Mouse (Mus musculus) neural tube, embryonic 15.5 days (tissue): ENCODE results near the gene Pbxip1. TPM values are rescaled to one million over a fixed set of nuclear protein-coding genes. Genes with fewer than 3 reads are reported as not detected.

Experiments
- ATAC-seq: fragments of 200-750 bp; cut with Nextera tagmentation; 2 replicates; pipeline ENCODE4 v1.8.0; 2017; ENCODE audit warnings: mild to moderate bottlenecking, moderate TSS enrichment, moderate library complexity; ENCODE audit not compliant: low FRiP score
- H3K27ac ChIP-seq: fragments of 300-500 bp; sonication (generic); replicated peaks from 2 replicates; pipeline ENCODE4 v1.5.1; 2015; ENCODE audit warnings: mild to moderate bottlenecking, inconsistent platforms
- H3K27me3 ChIP-seq: fragments of 300-500 bp; sonication (generic); replicated peaks from 2 replicates; pipeline ENCODE4 v1.6.1; 2015; ENCODE audit warnings: inconsistent platforms
- H3K36me3 ChIP-seq: fragments of 300-500 bp; sonication (generic); 2 replicates; pipeline ENCODE4 v1.6.1; 2015; ENCODE audit warnings: inconsistent platforms
- H3K4me1 ChIP-seq: fragments of 300-500 bp; sonication (generic); 2 replicates; pipeline ENCODE4 v1.6.1; 2015; ENCODE audit warnings: inconsistent platforms
- H3K4me2 ChIP-seq: fragments of 300-500 bp; sonication (generic); 2 replicates; pipeline ENCODE4 v1.6.1; 2015; ENCODE audit warnings: inconsistent platforms, mild to moderate bottlenecking, moderate library complexity
- H3K4me3 ChIP-seq: fragments of 300-500 bp; sonication (generic); replicated peaks from 2 replicates; pipeline ENCODE4 v1.5.1; 2015; ENCODE audit warnings: mild to moderate bottlenecking, inconsistent platforms
- H3K9ac ChIP-seq: fragments of 300-500 bp; sonication (generic); replicated peaks from 2 replicates; pipeline ENCODE4 v1.6.1; 2015; ENCODE audit warnings: mild to moderate bottlenecking, inconsistent platforms
- H3K9me3 ChIP-seq: fragments of 300-500 bp; sonication (generic); replicated peaks from 2 replicates; pipeline ENCODE4 v1.6.1; 2016; ENCODE audit warnings: inconsistent platforms
- WGBS: fragments of 180-500 bp; shearing (Covaris S2); methylation state at CpG from one replicate; pipeline ENCODE4 v1.1.7; 2015; ENCODE audit warnings: mixed read lengths; 5-methylcytosine and 5-hydroxymethylcytosine counted together
- polyA plus RNA-seq: library from polyadenylated mRNA; unstranded; fragments of >200 nt; fragmentation: Nextera tagmentation; extraction: Ambion mirVana; gene quantifications from 2 replicates; pipeline ENCODE4 v1.2.1, GENCODE M21; 2015

The Pbxip1 gene
- polyA plus RNA-seq, 1 experiment from 2014 or later: 16.1 TPM

DNA sequence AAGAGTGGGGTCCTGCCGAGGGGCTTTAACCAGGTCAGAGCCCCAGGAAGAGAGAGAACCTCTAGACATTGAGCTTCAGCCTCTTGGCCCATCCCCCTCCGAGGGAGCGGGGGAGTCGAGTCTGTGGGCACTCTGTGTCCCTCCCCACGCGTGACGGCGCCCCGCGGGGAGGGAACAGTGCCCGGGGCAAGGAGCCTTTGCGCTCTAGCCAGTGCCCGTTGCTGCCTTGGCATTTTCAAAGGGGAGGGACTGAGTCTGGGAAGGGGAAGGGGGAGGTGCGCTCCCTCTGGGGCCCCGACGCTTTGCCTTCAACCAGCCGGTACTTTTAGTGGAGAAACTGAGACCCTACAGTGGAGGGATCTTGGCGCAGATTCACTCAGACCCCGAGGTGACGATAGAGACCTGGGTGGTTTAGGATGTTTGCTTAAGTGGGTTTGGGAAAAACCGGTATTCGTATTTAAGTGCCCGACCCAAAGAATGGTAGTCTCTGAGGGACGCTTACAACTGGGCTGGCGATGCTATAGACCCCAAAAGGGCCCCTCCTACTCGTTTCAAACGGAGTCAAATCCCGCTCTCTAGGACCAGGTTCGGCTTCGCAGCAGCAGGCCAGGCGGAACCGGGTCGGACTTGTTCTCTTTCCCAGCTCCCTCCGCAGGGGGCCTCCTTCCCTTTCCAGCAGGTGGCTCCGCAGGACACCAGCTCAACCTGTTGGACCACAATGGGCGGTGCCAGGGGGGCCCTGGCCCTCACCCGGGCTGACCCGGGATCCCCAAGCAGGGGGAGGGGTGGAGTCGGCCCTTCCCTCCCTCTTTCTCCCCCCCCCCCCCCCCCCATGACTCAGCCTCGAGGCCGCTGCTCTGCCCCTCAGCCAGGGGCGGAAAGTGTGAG, 42.3 kb upstream of the Pbxip1 start, which contains the start of gene Zbtb7b:
Gene Zbtb7b, minus strand, starts transcription at position 771 of the 888 bp plus-strand sequence.
- H3K4me1 ChIP-seq: peaks cover 65% of the 10 kb centered on the region
- no peaks in the 10 kb centered on the region; the same call in 1 of the 2 replicates for H3K36me3 ChIP-seq

DNA sequence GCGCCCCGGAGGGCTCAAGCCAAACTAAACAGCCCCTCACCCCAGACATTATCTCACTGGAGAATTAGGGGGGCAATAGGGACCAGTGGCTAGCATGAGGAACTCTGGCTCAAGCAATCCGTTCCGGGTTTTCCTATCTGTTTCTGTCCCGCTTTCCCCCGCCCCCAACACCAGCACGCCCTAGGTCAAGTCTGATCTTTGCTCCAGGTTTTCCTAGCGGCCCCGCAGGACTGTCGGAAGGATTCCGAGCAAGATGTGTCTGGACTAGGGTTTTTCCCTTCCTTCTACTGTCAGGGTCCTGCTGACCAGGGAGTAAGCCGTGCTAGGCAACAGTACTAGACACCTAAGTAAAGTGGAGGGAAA, 41.6 kb upstream of the Pbxip1 start:
- WGBS: 0% methylated on average over 12 of the region's 12 CpGs
- Histone ChIP-seq H3K27me3 (peaks cover 30% of the 10 kb centered on the region), H3K36me3 (no peaks in the 10 kb centered on the region; the same call in 1 of the 2 replicates), H3K4me2 (peak overlapping the region; percentile 97), H3K9ac (peak overlapping the region; percentile 36; the same call in 1 of the 2 replicates), H3K9me3 (no peaks in the 10 kb centered on the region), H3K27ac (peak overlapping the region; percentile 78), H3K4me3 (peak overlapping the region; percentile 48), H3K4me1 (peaks cover 65% of the 10 kb centered on the region)
- ATAC-seq: no peak

More for the DNA sequence above, 42.3 kb upstream of the Pbxip1 start, which contains the start of gene Zbtb7b:
- Histone ChIP-seq H3K4me2 (peak within 1 kb of the TSS; percentile 97), H3K27ac (peak within 1 kb of the TSS; percentile 78), H3K9me3 (no peaks in the 10 kb centered on the region), H3K27me3 (peaks cover 30% of the 10 kb centered on the region), H3K4me3 (peak within 1 kb of the TSS; percentile 48), H3K9ac (peak within 1 kb of the TSS; percentile 47)
- ATAC-seq: peak; percentile 40
- WGBS: under 1% methylated on average over 39 of the region's 42 CpGs

DNA sequence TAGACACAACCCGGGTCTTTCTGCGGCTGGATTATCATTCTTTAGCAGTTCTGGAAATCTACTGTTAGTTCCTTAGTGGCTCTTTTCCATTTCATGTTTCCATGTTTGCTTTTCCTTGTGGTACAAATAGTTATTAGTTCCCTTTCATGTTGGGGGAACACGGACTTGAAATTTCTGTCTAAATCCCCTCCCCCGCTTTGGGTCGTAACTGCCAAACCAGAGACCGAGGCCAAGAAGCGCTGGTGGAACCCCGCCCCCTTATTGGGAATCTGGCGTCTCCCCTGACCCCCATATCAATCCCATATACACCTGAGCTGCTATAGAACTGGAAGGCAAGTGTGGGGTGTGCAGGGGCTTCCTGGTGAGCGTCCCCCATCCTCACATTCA, 41.1 kb upstream of the Pbxip1 start:
- Histone ChIP-seq H3K9ac (peak overlapping the region; percentile 47; the same call in 1 of the 2 replicates), H3K4me3 (peak overlapping the region; percentile 48), H3K9me3 (no peaks in the 10 kb centered on the region), H3K4me2 (peak overlapping the region; percentile 97), H3K36me3 (peaks cover 2% of the 10 kb centered on the region; the same call in 1 of the 2 replicates), H3K4me1 (peaks cover 60% of the 10 kb centered on the region), H3K27ac (peak overlapping the region; percentile 78), H3K27me3 (peaks cover 30% of the 10 kb centered on the region)
- ATAC-seq: no peak
- 3% methylated on average over 10 of the region's 10 CpGs for WGBS

DNA sequence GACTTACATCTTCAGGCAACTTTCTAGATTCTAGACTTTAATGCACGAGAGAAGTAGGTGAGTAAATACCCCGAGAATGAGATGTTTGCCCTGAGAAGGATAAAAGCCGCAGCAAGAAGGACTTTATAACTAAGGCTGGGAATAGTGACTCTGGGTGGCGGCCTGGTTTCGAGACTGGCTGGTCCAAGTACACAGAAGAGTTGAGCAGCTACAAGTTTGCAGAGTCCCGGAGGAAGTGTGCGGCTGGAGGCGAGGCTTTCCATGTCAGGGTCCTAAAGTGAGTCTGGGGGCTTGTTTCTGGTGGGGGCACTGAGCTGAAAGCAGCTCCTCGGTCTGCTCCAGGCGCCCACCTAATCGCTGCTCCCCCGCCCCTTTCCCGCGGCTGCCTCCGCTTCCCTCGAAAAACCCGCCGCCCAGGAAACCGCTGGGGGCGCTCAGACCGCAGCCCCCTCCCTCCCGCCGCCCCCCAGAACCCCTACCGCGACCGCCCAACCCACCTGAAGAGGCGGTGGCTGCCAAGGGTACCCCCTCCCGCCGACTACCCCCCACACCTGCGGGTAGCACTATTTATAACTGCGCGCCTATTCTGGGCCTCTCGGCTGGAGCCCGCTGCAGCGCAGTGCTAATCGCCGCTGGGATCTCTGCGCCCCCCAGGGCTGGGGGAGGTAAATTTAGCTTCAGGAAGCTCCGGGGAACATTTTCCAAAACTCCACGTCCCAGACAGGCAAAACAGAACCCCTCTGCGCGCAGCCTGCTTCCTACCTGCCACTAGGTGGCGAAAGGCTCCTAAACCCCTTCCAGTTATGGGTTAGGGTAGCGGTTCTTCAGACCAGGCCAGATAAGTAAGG, 40.5 kb upstream of the Pbxip1 start:
- no peaks in the 10 kb centered on the region for H3K9me3 ChIP-seq
- peak overlapping the region; percentile 47 for H3K9ac ChIP-seq
- ATAC-seq: no peak
- H3K4me1 ChIP-seq: peaks cover 56% of the 10 kb centered on the region
- H3K27ac ChIP-seq: no peak overlapping the region
- H3K4me2 ChIP-seq: peak overlapping the region; percentile 97
- under 1% methylated on average over 44 of the region's 44 CpGs for WGBS
- H3K36me3 ChIP-seq: peaks cover 4% of the 10 kb centered on the region
- peaks cover 30% of the 10 kb centered on the region for H3K27me3 ChIP-seq
- H3K4me3 ChIP-seq: peak overlapping the region; percentile 48

DNA sequence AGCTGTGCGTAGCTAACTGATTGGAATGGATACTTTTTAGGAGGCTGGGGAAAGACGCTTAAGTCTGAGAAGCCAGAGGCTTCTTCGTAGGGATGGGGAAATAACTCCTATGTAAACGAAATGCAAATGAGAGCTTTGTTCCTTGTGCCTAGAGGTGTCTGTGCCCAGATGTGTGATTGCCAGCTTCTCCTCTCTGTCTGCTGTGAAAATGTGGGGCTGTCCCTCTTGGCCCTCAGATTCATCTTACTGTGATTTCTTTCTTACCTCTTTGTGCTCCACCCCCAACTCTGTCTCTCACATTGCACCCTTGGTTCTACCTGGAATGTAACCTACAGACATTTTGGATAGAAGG, 39.9 kb upstream of the Pbxip1 start:
- peaks cover 50% of the 10 kb centered on the region for H3K4me1 ChIP-seq
- WGBS: under 1% methylated on average over 4 of the region's 4 CpGs
- H3K27ac ChIP-seq: no peak overlapping the region
- H3K9me3 ChIP-seq: no peaks in the 10 kb centered on the region
- peak overlapping the region; percentile 48; the same call in 1 of the 2 replicates for H3K4me3 ChIP-seq
- H3K4me2 ChIP-seq: peak overlapping the region; percentile 97
- no peak for ATAC-seq
- H3K36me3 ChIP-seq: peaks cover 10% of the 10 kb centered on the region
- peaks cover 30% of the 10 kb centered on the region for H3K27me3 ChIP-seq
- no peak overlapping the region for H3K9ac ChIP-seq

DNA sequence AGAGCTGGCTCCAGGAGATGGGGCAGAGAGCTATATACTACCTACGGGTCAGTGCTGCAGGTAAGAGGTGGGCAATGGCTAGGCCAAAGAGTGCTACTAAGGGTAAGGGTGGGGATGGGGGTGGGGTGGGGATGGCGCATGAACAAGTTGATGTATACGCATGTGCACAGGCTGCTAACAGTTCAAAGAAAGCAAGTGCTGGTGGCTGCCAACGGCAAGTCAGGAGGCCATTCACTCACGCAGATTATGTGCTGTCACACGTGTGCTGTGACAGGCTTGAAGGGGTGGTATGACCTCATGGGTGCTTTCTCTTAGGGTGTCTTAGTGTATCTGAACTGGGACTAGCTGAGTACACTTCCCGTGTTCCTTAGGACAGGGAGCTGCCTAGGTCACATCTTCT, 35.2 kb upstream of the Pbxip1 start:
- WGBS: 91% methylated on average over 7 of the region's 7 CpGs
- Histone ChIP-seq H3K4me2 (no peak overlapping the region), H3K4me1 (peaks cover 4% of the 10 kb centered on the region; the same call in 1 of the 2 replicates), H3K27me3 (peaks cover 8% of the 10 kb centered on the region; the same call in 1 of the 2 replicates), H3K9ac (no peak overlapping the region), H3K36me3 (peaks cover 45% of the 10 kb centered on the region), H3K27ac (no peak overlapping the region), H3K9me3 (no peaks in the 10 kb centered on the region), H3K4me3 (no peak overlapping the region)
- ATAC-seq: no peak

DNA sequence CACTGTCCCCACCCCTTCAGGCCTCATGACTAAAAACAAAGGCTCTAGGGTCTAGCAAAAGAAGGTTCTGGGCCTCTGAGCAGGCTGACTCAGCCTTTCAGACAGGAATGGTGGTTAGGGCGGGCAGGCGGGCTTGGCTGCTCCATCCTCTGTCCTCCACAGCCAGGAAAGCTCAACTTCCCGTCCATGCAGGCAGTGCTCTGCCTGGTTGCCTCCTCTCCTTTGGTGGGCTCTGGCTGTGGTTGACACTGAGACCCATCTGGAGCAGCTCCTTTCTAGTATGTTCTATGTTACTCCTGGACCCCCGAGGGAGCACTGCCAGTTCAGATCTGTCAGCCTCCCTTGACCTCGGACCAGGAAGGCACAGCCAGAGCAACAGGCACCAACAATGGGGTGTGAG, 33.8 kb upstream of the Pbxip1 start, which contains the start of gene Lenep:
Gene Lenep, minus strand, starts transcription at position 101 of the 400 bp plus-strand sequence.
- Histone ChIP-seq H3K4me2 (no peak within 1 kb of the TSS), H3K9me3 (no peaks in the 10 kb centered on the region), H3K9ac (no peak within 1 kb of the TSS), H3K27ac (no peak within 1 kb of the TSS), H3K27me3 (0 out of 2 replicates have a peak, but pooled peaks cover 4% of the 10 kb centered on the region), H3K36me3 (peaks cover 47% of the 10 kb centered on the region), H3K4me1 (no peaks in the 10 kb centered on the region), H3K4me3 (no peak within 1 kb of the TSS)
- WGBS: 83% methylated on average over 5 of the region's 5 CpGs
- no peak for ATAC-seq

DNA sequence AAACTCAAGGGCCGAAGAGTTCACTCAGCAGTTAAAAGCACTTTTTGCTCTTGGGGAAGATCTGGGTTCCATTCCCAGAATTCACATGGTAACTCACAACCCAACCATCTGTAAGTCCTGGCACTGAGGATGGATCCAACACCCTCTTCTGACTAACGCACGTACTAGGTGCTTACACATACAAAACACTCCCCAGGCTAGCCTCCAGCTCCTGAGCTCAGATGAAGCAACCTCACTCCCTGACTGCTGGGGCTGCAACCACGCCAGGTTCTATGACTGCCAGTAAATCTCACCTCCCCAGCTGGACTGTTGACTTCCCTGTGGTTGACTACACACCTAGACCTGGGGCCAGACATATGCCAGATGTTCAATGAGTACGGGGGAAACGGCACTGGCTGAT, 29.6 kb upstream of the Pbxip1 start:
- Histone ChIP-seq H3K27me3 (no peaks in the 10 kb centered on the region), H3K4me3 (no peak overlapping the region), H3K4me2 (no peak overlapping the region), H3K4me1 (peaks cover 13% of the 10 kb centered on the region), H3K9ac (no peak overlapping the region), H3K27ac (no peak overlapping the region), H3K36me3 (peaks cover 37% of the 10 kb centered on the region), H3K9me3 (no peaks in the 10 kb centered on the region)
- ATAC-seq: no peak
- 94% methylated on average over 6 of the region's 6 CpGs for WGBS

DNA sequence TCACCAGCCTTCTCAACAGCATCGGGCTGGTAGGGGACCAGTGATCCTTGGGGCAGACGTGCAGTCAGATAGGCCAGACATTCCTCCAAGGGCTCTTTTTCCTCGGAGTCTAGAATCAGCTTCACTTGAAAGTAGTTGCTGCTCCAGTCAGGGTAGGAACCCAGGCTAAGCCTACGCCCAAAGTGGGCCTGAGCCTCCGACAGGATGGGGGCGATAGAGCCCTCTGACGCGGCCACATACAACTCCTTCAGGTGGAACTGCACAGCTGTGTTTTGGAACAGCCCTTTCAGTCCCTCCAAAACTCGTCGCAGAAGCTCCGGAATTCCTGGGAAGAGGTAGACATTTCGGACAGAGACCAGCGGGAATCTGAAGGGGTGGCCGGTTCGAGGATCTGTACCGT, 28.1 kb upstream of the Pbxip1 start:
- WGBS: 68% methylated on average over 16 of the region's 16 CpGs
- H3K9ac ChIP-seq: no peak overlapping the region
- H3K4me1 ChIP-seq: peaks cover 18% of the 10 kb centered on the region
- H3K27ac ChIP-seq: no peak overlapping the region
- no peak overlapping the region for H3K4me2 ChIP-seq
- peaks cover 21% of the 10 kb centered on the region for H3K36me3 ChIP-seq
- no peaks in the 10 kb centered on the region for H3K27me3 ChIP-seq
- ATAC-seq: no peak
- no peaks in the 10 kb centered on the region for H3K9me3 ChIP-seq
- H3K4me3 ChIP-seq: no peak overlapping the region

DNA sequence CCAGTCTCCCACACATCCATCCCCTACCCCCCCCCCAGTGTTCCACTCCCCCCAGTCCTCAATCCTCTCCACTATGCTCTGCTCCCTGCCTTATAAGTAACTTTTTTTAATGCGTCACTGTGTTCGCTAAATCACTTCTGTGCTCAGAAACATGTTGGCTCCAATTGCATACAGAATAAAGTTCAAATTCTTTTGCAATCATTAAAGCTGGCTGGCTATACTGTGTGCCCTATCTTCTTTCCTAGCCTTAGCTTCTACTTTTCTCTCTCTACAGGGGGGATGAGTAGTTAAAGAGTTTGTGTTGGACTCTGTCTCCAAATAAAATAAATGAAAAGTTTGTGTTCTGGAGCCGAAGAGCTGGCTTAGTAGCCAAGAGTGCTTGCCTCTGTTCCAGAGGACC, 26.8 kb upstream of the Pbxip1 start:
- no peaks in the 10 kb centered on the region for H3K9me3 ChIP-seq
- no peaks in the 10 kb centered on the region for H3K27me3 ChIP-seq
- H3K27ac ChIP-seq: no peak overlapping the region
- H3K4me3 ChIP-seq: no peak overlapping the region
- H3K4me1 ChIP-seq: peaks cover 18% of the 10 kb centered on the region
- WGBS: 98% methylated on average over 3 of the region's 3 CpGs
- ATAC-seq: no peak
- no peak overlapping the region for H3K4me2 ChIP-seq
- no peak overlapping the region for H3K9ac ChIP-seq
- peaks cover 19% of the 10 kb centered on the region for H3K36me3 ChIP-seq

DNA sequence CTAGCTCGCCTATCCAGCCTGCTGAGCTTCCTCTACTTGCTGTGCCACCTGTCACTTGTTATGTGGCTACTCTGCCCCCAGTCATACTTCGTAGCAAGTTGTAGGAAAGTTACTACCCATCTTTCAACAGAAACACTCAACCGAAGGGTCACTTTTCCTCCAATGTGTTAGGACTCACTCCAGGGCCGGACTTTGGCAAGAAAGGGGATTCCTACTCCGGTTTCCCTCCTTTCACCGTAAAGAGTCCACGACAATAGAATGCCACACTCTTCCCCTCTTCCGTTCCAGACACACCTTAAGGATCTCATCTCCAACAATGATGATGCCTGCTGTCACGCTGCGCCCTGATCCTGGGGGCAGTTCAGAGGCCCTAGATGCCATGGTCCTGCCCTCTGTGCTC, 25.6 kb upstream of the Pbxip1 start:
- no peak; the same call in 1 of the 2 replicates for ATAC-seq
- WGBS: 83% methylated on average over 10 of the region's 10 CpGs
- H3K27me3 ChIP-seq: no peaks in the 10 kb centered on the region
- H3K9me3 ChIP-seq: no peaks in the 10 kb centered on the region
- peak overlapping the region; percentile 56 for H3K9ac ChIP-seq
- H3K4me2 ChIP-seq: peak overlapping the region; percentile 80
- H3K36me3 ChIP-seq: peaks cover 23% of the 10 kb centered on the region
- peaks cover 18% of the 10 kb centered on the region for H3K4me1 ChIP-seq
- peak overlapping the region; percentile 72 for H3K27ac ChIP-seq
- peak overlapping the region; percentile 55 for H3K4me3 ChIP-seq
